Mouse (Mus musculus): ENCODE measurements around the gene Lce1m. TPM values are rescaled to one million over a fixed set of nuclear protein-coding genes. Genes with fewer than 3 reads are reported as not detected.
A peak's percentile ranks its signal among the peaks of the same experiment; 100 is the strongest.
"Not testable (repeated sequence)": the region's sequence is repeated elsewhere in the genome, so short reads cannot be mapped to it uniquely, and the experiment has no call there.

Gene Lce1m
- total RNA-seq (2021): not detected

DNA sequence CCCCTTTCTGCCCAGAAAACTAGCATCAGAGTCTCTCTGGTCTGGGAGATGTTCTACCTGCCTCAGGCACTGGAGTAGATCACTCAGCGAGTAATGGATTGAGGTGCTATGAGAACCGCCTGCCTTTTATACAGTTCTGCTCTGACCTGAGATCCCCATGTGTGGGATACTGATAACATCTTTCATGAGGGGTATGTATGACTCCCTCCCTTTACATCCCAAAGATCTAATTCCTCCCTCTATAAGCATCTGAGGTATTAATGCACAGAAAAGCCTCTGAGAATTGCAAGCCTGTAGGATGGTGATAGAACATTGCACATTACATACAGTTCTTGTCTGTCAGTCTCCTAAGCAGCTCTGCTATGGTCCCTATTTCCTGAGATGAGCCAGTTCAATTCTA, at the start of gene Lce1m:
Gene Lce1m, minus strand, starts transcription at position 101 of the 400 bp plus-strand sequence.
- no peak for DNase-seq (ENCODE audit: extremely low spot score in 1 of 2, low spot score in 2 of 2)
- intact Hi-C loops (cut with DNase I): no loop called here

DNA sequence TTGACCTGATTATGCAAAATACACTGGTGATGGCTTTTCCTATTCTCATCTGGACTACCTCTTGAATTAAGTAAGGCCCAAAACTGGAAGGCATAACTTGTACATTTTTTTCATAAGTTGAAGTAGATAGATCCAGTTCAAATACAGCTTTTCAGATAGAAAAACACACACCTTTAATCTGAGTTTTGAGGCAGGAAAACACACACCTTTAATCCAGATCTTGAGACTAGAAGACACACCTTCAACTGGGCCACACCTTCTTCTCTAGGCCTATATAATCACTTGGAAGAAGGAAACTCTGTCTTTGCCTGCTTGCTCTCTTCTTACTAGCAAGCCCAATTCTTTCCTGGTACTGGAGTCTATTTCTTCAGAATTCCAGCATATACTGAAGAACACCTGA, 49.7 kb upstream of the Lce1m start, which contains the start of gene Gm4858:
Gene Gm4858, plus strand, starts transcription at position 301 of the 400 bp plus-strand sequence.
- intact Hi-C loops (cut with DNase I); DNase-seq (ENCODE audit: extremely low spot score in 1 of 2, low spot score in 2 of 2): not testable (repeated sequence)

DNA sequence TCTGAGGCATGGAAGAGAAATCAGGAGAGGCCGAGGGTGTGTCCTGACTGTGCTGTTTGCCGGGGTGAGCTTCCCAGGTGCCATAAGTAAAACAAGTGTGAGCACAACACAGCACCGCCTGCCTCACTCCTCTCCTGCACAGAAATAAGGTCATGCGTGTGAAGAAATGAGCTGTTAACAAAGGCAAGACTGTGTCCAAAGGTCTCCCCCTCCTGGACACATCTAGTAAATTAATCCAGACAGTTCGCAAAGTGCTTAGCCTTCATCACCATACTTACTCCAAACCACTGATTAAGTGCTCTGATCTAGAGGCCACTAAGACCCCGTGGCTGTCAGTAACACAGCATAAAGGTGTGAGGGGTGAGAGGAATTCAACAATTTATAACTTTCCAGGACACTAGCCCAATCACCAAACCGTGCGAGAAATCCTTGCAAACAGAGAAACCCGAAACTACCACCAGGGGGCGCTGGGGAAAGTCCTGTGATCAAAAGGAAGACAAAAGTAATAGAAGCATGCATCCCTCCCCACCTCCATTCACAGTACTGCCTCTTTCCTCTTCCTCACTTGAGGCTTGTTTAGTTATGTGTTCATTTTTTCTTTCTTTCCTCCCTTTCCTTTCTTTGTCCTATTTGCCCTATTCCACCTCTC, 34.1 kb upstream of the Lce1m start:
- no peak for DNase-seq (ENCODE audit: extremely low spot score in 1 of 2, low spot score in 2 of 2)

DNA sequence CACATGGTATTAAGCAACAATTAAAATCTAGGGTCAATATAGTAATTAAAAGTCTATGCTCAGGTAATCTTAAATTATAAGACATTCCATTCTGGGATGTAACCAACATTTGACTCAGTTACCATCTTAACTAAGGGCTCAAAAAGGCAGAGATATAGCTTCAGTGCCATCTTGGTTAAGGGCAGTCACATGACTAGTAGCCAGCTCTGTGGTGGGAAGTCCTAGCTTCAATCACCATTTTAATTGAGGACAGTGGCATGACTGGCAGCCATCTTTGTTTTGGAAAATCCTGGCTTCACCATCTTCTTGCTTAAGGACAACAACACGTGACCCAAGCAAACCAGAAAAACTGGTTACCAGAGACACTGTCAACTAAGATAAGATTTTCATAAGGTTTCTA, 31.3 kb upstream of the Lce1m start:
- no peak for DNase-seq (ENCODE audit: extremely low spot score in 1 of 2, low spot score in 2 of 2)
- intact Hi-C loops (cut with DNase I): no loop called here

More for the DNA sequence above, 34.1 kb upstream of the Lce1m start:
- intact Hi-C loops (cut with DNase I): no loop called here

DNA sequence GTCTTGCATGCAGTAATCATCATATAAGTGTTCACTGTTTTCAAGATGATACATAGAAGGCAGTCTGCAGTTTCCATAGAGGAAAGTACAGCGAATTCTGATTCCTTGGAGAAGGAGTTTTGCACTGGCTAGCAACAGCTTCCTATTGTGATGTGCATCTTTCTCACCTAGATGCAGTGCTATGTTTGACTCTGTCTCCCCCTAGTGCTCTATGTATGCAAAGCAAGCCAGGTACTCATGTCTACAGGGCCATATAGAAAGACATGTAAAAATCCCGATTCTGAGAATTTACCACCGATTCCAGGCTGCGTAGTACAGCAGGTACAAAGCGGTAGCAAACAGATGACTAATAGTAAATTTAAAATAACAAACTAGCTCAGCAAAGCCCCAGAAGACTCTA, 12.6 kb upstream of the Lce1m start:
- peak in 1 of 2 experiments; percentile 42 for DNase-seq (ENCODE audit: extremely low spot score in 1 of 2, low spot score in 2 of 2)
- intact Hi-C loops (cut with DNase I): loop anchor here (5.0 to 10.0 kb wide), 2 partner anchors 124 to 887 kb away; partner anchors contain the start of gene Lelp1

DNA sequence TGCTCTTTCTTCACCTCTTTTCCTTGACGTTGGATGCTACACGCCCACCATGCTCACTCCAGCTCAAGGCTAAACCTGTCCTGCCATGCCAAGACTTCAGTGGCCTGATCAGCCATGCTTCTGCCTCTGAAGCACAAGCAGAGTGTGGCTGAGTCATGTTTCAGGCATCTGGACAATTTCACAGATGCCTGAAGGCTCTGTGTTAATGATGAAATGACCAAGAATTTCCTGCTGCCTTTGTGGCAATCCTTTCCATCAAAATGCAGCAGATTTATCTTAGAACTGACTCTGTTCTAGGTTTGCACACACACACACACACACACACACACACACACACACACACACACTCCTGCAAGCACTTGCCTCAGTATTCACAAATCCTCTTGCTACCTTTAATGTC, 6.6 kb upstream of the Lce1m start:
- intact Hi-C loops (cut with DNase I): no loop called here
- DNase-seq (ENCODE audit: extremely low spot score in 1 of 2, low spot score in 2 of 2): no peak

DNA sequence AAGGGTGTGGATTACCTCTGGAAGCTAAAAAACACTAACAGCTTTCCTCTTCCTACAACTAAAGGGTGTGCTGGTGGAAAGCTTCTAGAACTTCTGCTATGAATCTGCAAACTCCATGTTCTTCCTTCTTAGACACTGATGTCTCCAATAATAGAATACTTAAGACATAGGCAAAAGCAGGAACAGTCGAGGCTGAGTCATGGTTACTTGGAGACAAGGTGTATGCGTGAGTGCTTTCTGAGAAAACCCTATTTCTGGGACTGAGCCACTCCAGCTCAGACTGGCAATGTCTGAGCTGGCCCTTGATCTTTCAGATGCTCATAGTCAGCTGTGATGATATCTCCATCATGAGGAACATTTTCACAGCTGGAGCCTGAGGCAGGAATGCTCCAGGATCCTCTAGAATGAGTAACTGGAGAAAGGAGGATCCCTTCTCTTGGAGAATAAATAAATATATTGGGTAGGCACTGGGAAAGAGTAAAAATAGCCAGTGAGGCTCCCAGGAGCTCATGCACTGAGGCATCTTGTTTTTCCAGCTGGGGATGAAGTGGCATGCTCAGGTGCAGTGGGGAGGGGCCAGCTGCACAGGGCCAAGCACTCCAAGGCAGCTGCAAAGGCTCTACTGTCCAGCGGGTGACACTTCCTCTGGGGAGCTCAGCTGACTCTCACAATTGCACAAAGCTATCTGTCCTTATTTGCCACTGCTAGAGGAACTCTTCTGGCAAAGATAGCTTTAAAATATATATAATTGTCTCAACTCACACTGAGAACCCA, 4.7 kb upstream of the Lce1m start:
- intact Hi-C loops (cut with DNase I): no loop called here
- DNase-seq (ENCODE audit: extremely low spot score in 1 of 2, low spot score in 2 of 2): no peak

DNA sequence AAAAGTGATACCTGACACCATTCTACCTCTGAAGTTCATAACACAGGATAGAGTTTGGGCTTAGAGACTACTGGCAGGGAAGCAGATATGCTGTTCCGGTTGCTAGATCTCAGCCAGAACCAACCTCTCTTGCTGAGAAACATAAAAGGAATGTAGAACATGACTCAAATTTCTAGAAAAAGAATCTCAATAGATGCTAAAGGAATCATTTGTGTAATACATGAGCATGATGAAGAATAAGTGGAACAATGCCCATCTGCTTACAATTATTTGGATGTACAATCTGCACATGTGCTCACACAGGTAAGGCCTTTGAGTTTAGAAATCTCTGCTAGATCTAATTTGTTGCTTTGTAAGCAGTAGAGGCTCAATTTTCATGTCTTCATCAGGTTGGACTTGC, 2.3 kb upstream of the Lce1m start:
- intact Hi-C loops (cut with DNase I): no loop called here
- no peak for DNase-seq (ENCODE audit: extremely low spot score in 1 of 2, low spot score in 2 of 2)

DNA sequence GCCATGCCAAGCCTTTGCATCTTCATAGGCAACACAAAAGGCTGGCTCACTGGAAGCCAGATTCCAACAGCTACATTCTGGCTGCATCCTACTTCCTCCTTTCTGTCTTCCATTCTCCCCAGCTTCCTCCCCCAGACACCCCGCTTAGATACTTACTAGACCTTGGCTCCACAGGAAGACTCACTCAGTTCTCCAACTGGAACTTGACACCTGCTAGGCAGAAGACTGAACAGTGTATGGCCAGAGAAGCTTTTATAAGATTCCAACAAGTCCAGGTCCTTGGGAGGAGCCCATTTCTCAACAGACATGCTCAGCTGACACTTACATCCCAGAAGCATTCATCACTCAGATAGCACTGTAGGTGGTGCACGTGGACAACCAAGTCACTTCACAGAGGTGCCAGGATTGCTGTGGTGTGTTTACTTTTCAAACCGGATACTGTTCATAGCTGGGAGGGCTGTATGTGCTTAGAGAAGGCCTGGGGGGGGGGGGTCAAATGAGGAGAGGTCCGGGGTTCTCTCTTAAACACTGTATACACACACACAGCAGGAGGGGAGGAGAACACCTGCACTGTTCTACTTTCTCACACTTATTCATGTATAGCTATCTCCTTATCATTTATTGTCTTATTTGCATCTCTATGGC, 3.3 kb downstream of the Lce1m start, which contains the start of gene Crct1:
Gene Crct1, minus strand, starts transcription at position 228 of the 645 bp plus-strand sequence.
- intact Hi-C loops (cut with DNase I): no loop called here
- DNase-seq (ENCODE audit: extremely low spot score in 1 of 2, low spot score in 2 of 2): no peak

DNA sequence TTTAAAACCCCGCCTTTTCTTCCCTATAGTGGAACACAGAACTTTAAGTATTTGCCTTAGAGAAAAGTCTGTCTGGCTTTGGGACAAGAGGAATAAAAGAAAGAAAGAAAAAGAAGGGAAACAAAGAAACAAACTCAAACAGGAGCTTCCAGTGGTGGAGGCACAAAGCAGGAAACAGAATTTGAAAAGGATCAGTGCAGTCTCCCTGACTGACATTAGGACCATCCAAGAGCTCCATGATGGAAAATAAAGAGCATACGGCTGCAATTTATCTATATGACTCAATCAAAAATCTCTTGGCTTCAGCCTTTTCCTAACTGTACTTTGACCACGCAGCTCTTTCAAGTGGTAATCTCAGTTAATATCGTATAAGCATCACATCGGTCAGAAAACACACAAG, 4.0 kb downstream of the Lce1m start:
- DNase-seq (ENCODE audit: extremely low spot score in 1 of 2, low spot score in 2 of 2): no peak
- intact Hi-C loops (cut with DNase I): no loop called here

DNA sequence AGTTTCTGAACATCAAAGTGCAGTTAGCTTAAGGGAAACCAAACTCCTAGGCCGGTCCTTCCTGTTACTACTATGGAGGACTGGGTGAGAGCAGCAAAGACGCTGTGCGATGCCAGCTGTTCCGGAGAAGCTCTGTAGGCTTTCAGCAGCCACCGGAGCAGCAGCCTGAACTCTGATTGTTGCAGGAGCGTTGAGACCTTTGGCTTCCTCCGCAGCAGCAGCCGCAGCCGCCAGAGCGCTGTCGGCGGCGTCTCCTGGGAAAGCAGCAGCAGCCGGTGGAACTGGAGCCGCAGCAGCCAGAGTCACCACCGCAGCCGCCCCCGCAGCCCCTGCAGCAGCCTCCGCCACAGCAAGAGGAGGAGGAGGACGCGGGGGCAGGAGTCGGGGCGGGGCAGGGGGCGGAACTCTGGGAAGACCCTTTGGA, 4.5 kb downstream of the Lce1m start:
- intact Hi-C loops (cut with DNase I): no loop called here
- DNase-seq (ENCODE audit: extremely low spot score in 1 of 2, low spot score in 2 of 2): peak in 1 of 2 experiments; percentile 65

DNA sequence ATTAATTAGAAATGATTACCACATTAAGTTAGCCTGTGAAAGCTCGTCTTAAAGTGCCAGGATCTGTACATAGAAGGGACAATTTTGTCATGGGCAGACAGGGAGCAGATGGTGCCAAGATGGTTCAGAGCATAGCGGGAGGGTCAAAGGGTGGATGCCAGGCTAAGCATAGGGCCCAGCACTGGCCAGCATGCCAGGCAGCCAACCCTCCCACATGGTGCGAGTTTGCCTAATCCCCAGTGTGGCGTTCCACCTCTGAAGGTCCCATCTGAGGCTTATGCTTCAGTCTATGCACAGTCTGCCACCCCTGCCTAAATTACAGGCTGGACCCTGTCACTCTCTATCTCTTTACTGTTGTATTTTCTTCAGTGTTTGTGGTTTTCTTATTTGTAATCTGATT, 16.0 kb downstream of the Lce1m start:
- DNase-seq (ENCODE audit: extremely low spot score in 1 of 2, low spot score in 2 of 2): no peak
- intact Hi-C loops (cut with DNase I): loop anchor here (10.0 kb wide), 1 partner anchor 848 kb away; no protein-coding TSS in a partner anchor

DNA sequence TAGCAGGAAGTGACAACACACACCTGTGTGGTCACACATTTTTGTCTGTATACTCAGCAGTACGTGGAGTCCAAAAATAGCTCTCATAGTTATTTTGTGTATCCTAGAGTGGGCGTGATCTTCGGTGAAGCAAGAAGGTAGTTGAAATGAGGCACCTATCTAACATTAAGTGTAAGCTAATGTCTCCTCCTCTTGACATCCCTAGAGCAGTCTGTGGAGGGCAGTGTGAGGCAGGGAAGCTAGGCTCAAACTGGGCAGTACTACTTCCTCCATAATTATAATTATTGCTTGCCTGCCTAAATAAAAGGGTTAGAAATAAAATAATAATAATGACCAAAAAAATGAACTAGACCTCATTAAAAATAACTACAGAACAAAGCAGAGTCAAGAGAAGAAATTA, 18.2 kb downstream of the Lce1m start:
- intact Hi-C loops (cut with DNase I): loop anchor here (10.0 kb wide), 1 partner anchor 846 kb away; no protein-coding TSS in a partner anchor
- DNase-seq (ENCODE audit: extremely low spot score in 1 of 2, low spot score in 2 of 2): no peak

DNA sequence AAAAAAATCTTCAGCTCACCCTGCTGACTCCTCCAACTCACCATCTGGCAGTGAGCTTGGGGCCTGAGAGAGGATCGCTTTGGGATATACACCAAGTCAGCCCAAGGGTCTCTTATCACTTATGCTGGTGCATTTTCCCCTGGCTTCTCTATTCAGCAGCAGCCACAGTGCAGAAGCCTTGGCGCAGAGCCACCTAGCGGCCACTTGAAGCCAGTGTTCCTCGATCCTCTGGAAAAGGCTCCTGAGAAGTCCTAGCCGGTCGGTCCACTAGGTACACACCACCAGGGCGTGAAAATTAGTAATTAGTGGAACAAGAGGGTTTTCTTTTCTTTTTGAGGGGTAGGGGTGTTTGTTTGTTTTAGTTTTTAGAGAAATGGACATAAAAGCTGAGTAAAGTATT, 20.2 kb downstream of the Lce1m start:
- intact Hi-C loops (cut with DNase I): no loop called here
- DNase-seq (ENCODE audit: extremely low spot score in 1 of 2, low spot score in 2 of 2): peak; percentile 74 to 82

DNA sequence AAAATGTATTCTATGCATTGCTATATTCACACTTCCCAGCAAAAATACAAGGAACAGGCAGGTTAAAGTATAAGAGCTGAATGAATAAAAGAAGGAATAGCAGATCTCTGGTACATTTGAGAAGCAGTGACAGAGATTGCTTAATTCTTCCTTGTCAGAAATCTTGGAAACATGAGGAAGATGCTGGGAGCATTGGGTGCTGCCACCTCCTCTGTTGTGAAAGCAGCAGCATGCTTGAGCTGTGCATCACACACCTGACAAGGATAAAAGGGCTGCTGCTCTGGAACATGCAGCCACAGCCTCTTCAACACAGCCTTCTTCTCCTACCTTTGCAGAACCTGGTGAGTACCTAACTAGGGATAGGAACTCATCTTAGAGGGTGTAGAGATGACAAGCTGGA, 26.9 kb downstream of the Lce1m start, which contains the start of gene Lce3f:
Gene Lce3f, plus strand, starts transcription at position 301 of the 400 bp plus-strand sequence.
- intact Hi-C loops (cut with DNase I): no loop called here
- no peak for DNase-seq (ENCODE audit: extremely low spot score in 1 of 2, low spot score in 2 of 2)

DNA sequence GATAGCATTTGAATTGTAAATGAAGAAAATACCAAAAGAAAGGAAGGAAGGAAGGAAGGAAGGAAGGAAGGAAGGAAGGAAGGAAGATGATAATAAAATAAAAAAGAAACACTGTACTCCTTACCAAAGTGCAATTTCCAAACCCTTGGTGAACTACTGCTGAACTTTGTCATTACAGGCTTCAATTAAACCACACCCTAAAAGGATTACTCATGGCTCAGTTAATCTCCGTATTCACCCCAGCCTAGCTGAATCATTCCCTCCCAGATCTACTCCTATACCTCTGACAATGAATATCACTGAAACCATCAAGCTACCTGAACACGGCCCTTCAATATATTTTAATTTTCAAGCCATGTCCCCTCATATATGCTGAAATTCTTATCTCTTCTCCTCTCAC, 40.4 kb downstream of the Lce1m start:
- intact Hi-C loops (cut with DNase I): no loop called here

More for the DNA sequence above, 40.4 kb downstream of the Lce1m start:
- no peak for DNase-seq (ENCODE audit: extremely low spot score in 1 of 2, low spot score in 2 of 2)

Measured in left cerebral cortex, postnatal 10 days (tissue).